Mouse (Mus musculus) kidney, embryonic 14.5 days (tissue): ENCODE data around the gene Agtrap. TPM values are rescaled to one million over a fixed set of nuclear protein-coding genes. Genes with fewer than 3 reads are reported as not detected.

ENCODE experiments used
- ATAC-seq: fragments of 200-750 bp; cut with Nextera tagmentation; 2 replicates; pipeline ENCODE4 v1.8.0; 2017; ENCODE audit warnings: moderate number of reproducible peaks, mild to moderate bottlenecking, moderate TSS enrichment, moderate library complexity; ENCODE audit not compliant: low FRiP score, low TSS enrichment
- H3K27ac ChIP-seq: fragments of 300-500 bp; sonication (generic); 2 replicates; pipeline ENCODE4 v1.5.1; 2014; ENCODE audit warnings: low read depth, mild to moderate bottlenecking, low read length, moderate library complexity, mixed read lengths
- H3K27me3 ChIP-seq: fragments of 300-500 bp; sonication (generic); 2 replicates; pipeline ENCODE4 v1.6.1; 2014; ENCODE audit warnings: mild to moderate bottlenecking, low read length; ENCODE audit not compliant: control insufficient read depth, insufficient read depth
- H3K36me3 ChIP-seq: fragments of 300-500 bp; sonication (generic); 2 replicates; pipeline ENCODE4 v1.6.1; 2014; ENCODE audit warnings: low read length, mixed read lengths; ENCODE audit not compliant: control insufficient read depth, insufficient read depth
- H3K4me1 ChIP-seq: fragments of 300-500 bp; sonication (generic); 2 replicates; pipeline ENCODE4 v1.6.1; 2014; ENCODE audit warnings: low read length, mixed read lengths; ENCODE audit not compliant: control insufficient read depth, insufficient read depth
- H3K4me2 ChIP-seq: fragments of 300-500 bp; sonication (generic); replicated peaks from 2 replicates; pipeline ENCODE4 v1.6.1; 2014; ENCODE audit warnings: low read depth, mild to moderate bottlenecking, low read length
- H3K4me3 ChIP-seq: fragments of 300-500 bp; sonication (generic); 2 replicates; pipeline ENCODE4 v1.5.1; 2014; ENCODE audit warnings: mild to moderate bottlenecking, low read length
- H3K9ac ChIP-seq: fragments of 300-500 bp; sonication (generic); 2 replicates; pipeline ENCODE4 v1.6.1; 2014; ENCODE audit warnings: low read depth, mild to moderate bottlenecking, low read length, moderate library complexity
- H3K9me3 ChIP-seq: fragments of 300-500 bp; sonication (generic); 2 replicates; pipeline ENCODE4 v1.6.1; 2016; ENCODE audit warnings: low read length; ENCODE audit not compliant: control insufficient read depth
- WGBS: fragments of 180-500 bp; shearing (Covaris S2); extraction: QIAGEN DNeasy Blood & Tissue Kit; methylation state at CpG from one replicate; pipeline ENCODE4 v1.1.7; 2014; 5-methylcytosine and 5-hydroxymethylcytosine counted together
- polyA plus RNA-seq: library from polyadenylated mRNA; unstranded; fragments of >200 nt; fragmentation: Nextera tagmentation; extraction: Ambion mirVana; gene quantifications from 2 replicates; pipeline ENCODE4 v1.2.1, GENCODE M21; 2014

Gene Agtrap
- polyA plus RNA-seq, 1 experiment from 2014 or later = 22.8 TPM

GRCm38 (mm10) chr4:148094161-148094560 lies 6.3 kb upstream of the Agtrap start:
- 89% methylated on average over 5 of the region's 5 CpGs for WGBS
- Histone ChIP-seq H3K36me3 (no peaks in the 10 kb centered on the region), H3K4me1 (no peaks in the 10 kb centered on the region)

GRCm38 (mm10) chr4:148092551-148093271 lies 4.9 kb upstream of the Agtrap start:
- 89% methylated on average over 11 of the region's 11 CpGs for WGBS
- H3K4me2 ChIP-seq = no peak overlapping the region
- no peak overlapping the region for H3K27ac ChIP-seq
- no peak overlapping the region for H3K4me3 ChIP-seq
- no peaks in the 10 kb centered on the region for H3K27me3 ChIP-seq
- no peaks in the 10 kb centered on the region for H3K4me1 ChIP-seq
- H3K9ac ChIP-seq = no peak overlapping the region
- no peaks in the 10 kb centered on the region for H3K36me3 ChIP-seq
- no peak for ATAC-seq
- no peaks in the 10 kb centered on the region for H3K9me3 ChIP-seq

More at GRCm38 (mm10) chr4:148094161-148094560, 6.3 kb upstream of the Agtrap start:
- H3K27ac ChIP-seq = no peak overlapping the region
- H3K4me2 ChIP-seq = no peak overlapping the region
- H3K4me3 ChIP-seq = no peak overlapping the region
- H3K9me3 ChIP-seq = no peaks in the 10 kb centered on the region
- H3K27me3 ChIP-seq = no peaks in the 10 kb centered on the region
- no peak overlapping the region for H3K9ac ChIP-seq
- ATAC-seq = no peak

GRCm38 (mm10) chr4:148091181-148091580 lies 3.4 kb upstream of the Agtrap start:
- no peaks in the 10 kb centered on the region for H3K36me3 ChIP-seq
- no peak for ATAC-seq
- peaks cover 11% of the 10 kb centered on the region; the same call in 1 of the 2 replicates for H3K4me1 ChIP-seq
- 93% methylated on average over 1 of the region's 1 CpGs for WGBS
- no peaks in the 10 kb centered on the region for H3K27me3 ChIP-seq
- no peak overlapping the region for H3K27ac ChIP-seq
- H3K4me2 ChIP-seq = no peak overlapping the region
- H3K4me3 ChIP-seq = no peak overlapping the region
- no peaks in the 10 kb centered on the region for H3K9me3 ChIP-seq
- no peak overlapping the region for H3K9ac ChIP-seq

GRCm38 (mm10) chr4:148089166-148089565 lies 1.3 kb upstream of the Agtrap start:
- no peaks in the 10 kb centered on the region for H3K36me3 ChIP-seq
- H3K9me3 ChIP-seq = no peaks in the 10 kb centered on the region
- H3K4me1 ChIP-seq = peaks cover 18% of the 10 kb centered on the region
- no peak overlapping the region for H3K4me3 ChIP-seq
- 65% methylated on average over 4 of the region's 4 CpGs for WGBS
- H3K4me2 ChIP-seq = no peak overlapping the region
- no peak overlapping the region for H3K27ac ChIP-seq
- no peaks in the 10 kb centered on the region for H3K27me3 ChIP-seq
- ATAC-seq = no peak
- H3K9ac ChIP-seq = no peak overlapping the region

- Histone ChIP-seq H3K27me3 (no peaks in the 10 kb centered on the region), H3K9ac (peak overlapping the region; percentile 85), H3K27ac (peak overlapping the region; percentile 3; the same call in 1 of the 2 replicates), H3K4me1 (peaks cover 31% of the 10 kb centered on the region), H3K36me3 (no peaks in the 10 kb centered on the region), H3K9me3 (no peaks in the 10 kb centered on the region), H3K4me2 (peak overlapping the region; percentile 81), H3K4me3 (peak overlapping the region; percentile 82)
- WGBS = 5% methylated on average over 28 of the region's 30 CpGs
- peak; percentile 61 for ATAC-seq
Measured at GRCm38 (mm10) chr4:148087091-148087906, 532 bp downstream of the Agtrap start.

- Histone ChIP-seq H3K4me3 (no peak overlapping the region), H3K4me1 (peaks cover 31% of the 10 kb centered on the region), H3K9me3 (no peaks in the 10 kb centered on the region), H3K36me3 (peaks cover 5% of the 10 kb centered on the region), H3K27ac (no peak overlapping the region), H3K9ac (no peak overlapping the region), H3K27me3 (no peaks in the 10 kb centered on the region), H3K4me2 (no peak overlapping the region)
- ATAC-seq = no peak
- WGBS = 74% methylated on average over 3 of the region's 3 CpGs
Measured at GRCm38 (mm10) chr4:148085907-148086305, 1.9 kb downstream of the Agtrap start.

- WGBS = 46% methylated on average over 8 of the region's 10 CpGs
- Histone ChIP-seq H3K4me2 (no peak overlapping the region), H3K9me3 (no peaks in the 10 kb centered on the region), H3K9ac (no peak overlapping the region), H3K36me3 (peaks cover 10% of the 10 kb centered on the region), H3K4me1 (peaks cover 31% of the 10 kb centered on the region), H3K27ac (no peak overlapping the region), H3K27me3 (no peaks in the 10 kb centered on the region), H3K4me3 (no peak overlapping the region)
- ATAC-seq = no peak
Measured at GRCm38 (mm10) chr4:148085131-148085906, 2.5 kb downstream of the Agtrap start.

GRCm38 (mm10) chr4:148084261-148084714 lies 3.5 kb downstream of the Agtrap start:
- 9% methylated on average over 7 of the region's 8 CpGs for WGBS
- peak; percentile 21 for ATAC-seq
- H3K9me3 ChIP-seq = no peaks in the 10 kb centered on the region
- H3K36me3 ChIP-seq = peaks cover 15% of the 10 kb centered on the region
- H3K4me1 ChIP-seq = peaks cover 31% of the 10 kb centered on the region
- no peak overlapping the region for H3K27ac ChIP-seq
- H3K27me3 ChIP-seq = no peaks in the 10 kb centered on the region
- H3K9ac ChIP-seq = no peak overlapping the region
- H3K4me2 ChIP-seq = no peak overlapping the region
- no peak overlapping the region for H3K4me3 ChIP-seq
